Mouse (Mus musculus): ENCODE measurements around the gene Gtpbp3. TPM values are rescaled to one million over a fixed set of nuclear protein-coding genes. Genes with fewer than 3 reads are reported as not detected.
A peak's percentile ranks its signal among the peaks of the same experiment; 100 is the strongest.

Gene Gtpbp3
- polyA plus RNA-seq, 1 experiment = 56.8 TPM

- TF ChIP-seq CTCF (IDR thresholded peaks at IDR 0.05; ENCODE audit: borderline replicate concordance, control insufficient read depth, extremely low read depth, insufficient read depth, low read length, poor library complexity) = 0 out of 2 replicates have a peak, but pooled peaks have one; percentile 34
- no peak for TF ChIP-seq POLR2A (IDR thresholded peaks at IDR 0.05; ENCODE audit: control insufficient read depth, extremely low read depth, insufficient read depth, low read length, poor library complexity)
- peak overlapping the region; percentile 1; the same call in 1 of the 2 replicates for H3K27ac ChIP-seq (ENCODE audit: control insufficient read depth, insufficient read depth, low read length)
- 0 out of 2 replicates have a peak overlapping the region, but pooled peaks have one; percentile 25 for H3K4me3 ChIP-seq (ENCODE audit: control insufficient read depth, insufficient read depth, low read length)
Observed at GRCm38 (mm10) chr8:71535663-71536062, 47.8 kb downstream of the Gtpbp3 start.

GRCm38 (mm10) chr8:71537028-71537867 is 49.3 kb downstream of the Gtpbp3 start, which contains the start of gene Bst2:
TSS of gene Bst2 (minus strand) at chr8:71537456.
- WGBS = 1% methylated on average over 37 of the region's 37 CpGs
- H3K27me3 ChIP-seq (ENCODE audit: control insufficient read depth, insufficient read depth, low read length) = no peaks in the 10 kb centered on the region
- peak; percentile 92 for DNase-seq
- no peaks in the 10 kb centered on the region for H3K36me3 ChIP-seq (ENCODE audit: control insufficient read depth, insufficient read depth, low read length)
- peak within 1 kb of the TSS; percentile 76 for H3K27ac ChIP-seq (ENCODE audit: control insufficient read depth, insufficient read depth, low read length)
- H3K4me1 ChIP-seq (replicated peaks; ENCODE audit: control insufficient read depth, insufficient read depth, low read length) = peaks cover 28% of the 10 kb centered on the region
- TF ChIP-seq CTCF (IDR thresholded peaks at IDR 0.05; ENCODE audit: borderline replicate concordance, control insufficient read depth, extremely low read depth, insufficient read depth, low read length, poor library complexity) = no peak
- TF ChIP-seq POLR2A (IDR thresholded peaks at IDR 0.05; ENCODE audit: control insufficient read depth, extremely low read depth, insufficient read depth, low read length, poor library complexity) = no peak
- H3K4me3 ChIP-seq (ENCODE audit: control insufficient read depth, insufficient read depth, low read length) = peak within 1 kb of the TSS; percentile 99

More at GRCm38 (mm10) chr8:71535663-71536062, 47.8 kb downstream of the Gtpbp3 start:
- peak; percentile 60 for DNase-seq
- WGBS = 7% methylated on average over 5 of the region's 5 CpGs
- peaks cover 28% of the 10 kb centered on the region for H3K4me1 ChIP-seq (replicated peaks; ENCODE audit: control insufficient read depth, insufficient read depth, low read length)
- H3K36me3 ChIP-seq (ENCODE audit: control insufficient read depth, insufficient read depth, low read length) = no peaks in the 10 kb centered on the region
- H3K27me3 ChIP-seq (ENCODE audit: control insufficient read depth, insufficient read depth, low read length) = no peaks in the 10 kb centered on the region

- no peaks in the 10 kb centered on the region for H3K36me3 ChIP-seq (ENCODE audit: control insufficient read depth, insufficient read depth, low read length)
- H3K27me3 ChIP-seq (ENCODE audit: control insufficient read depth, insufficient read depth, low read length) = no peaks in the 10 kb centered on the region
- TF ChIP-seq CTCF (IDR thresholded peaks at IDR 0.05; ENCODE audit: borderline replicate concordance, control insufficient read depth, extremely low read depth, insufficient read depth, low read length, poor library complexity) = 0 out of 2 replicates have a peak, but pooled peaks have one; percentile 22
- TF ChIP-seq POLR2A (IDR thresholded peaks at IDR 0.05; ENCODE audit: control insufficient read depth, extremely low read depth, insufficient read depth, low read length, poor library complexity) = no peak
- WGBS = under 1% methylated on average over 55 of the region's 55 CpGs
- peak within 1 kb of the TSS; percentile 76 for H3K4me3 ChIP-seq (ENCODE audit: control insufficient read depth, insufficient read depth, low read length)
- peaks cover 27% of the 10 kb centered on the region for H3K4me1 ChIP-seq (replicated peaks; ENCODE audit: control insufficient read depth, insufficient read depth, low read length)
- DNase-seq = peak; percentile 93
- H3K27ac ChIP-seq (ENCODE audit: control insufficient read depth, insufficient read depth, low read length) = no peak within 1 kb of the TSS
Observed at GRCm38 (mm10) chr8:71542632-71543343, 54.9 kb downstream of the Gtpbp3 start, which contains the start of gene Mvb12a. TSS of gene Mvb12a (plus strand) at chr8:71542922.

GRCm38 (mm10) chr8:71543755-71544154 is 55.9 kb downstream of the Gtpbp3 start:
- no peak for TF ChIP-seq CTCF (IDR thresholded peaks at IDR 0.05; ENCODE audit: borderline replicate concordance, control insufficient read depth, extremely low read depth, insufficient read depth, low read length, poor library complexity)
- TF ChIP-seq POLR2A (IDR thresholded peaks at IDR 0.05; ENCODE audit: control insufficient read depth, extremely low read depth, insufficient read depth, low read length, poor library complexity) = no peak
- Histone ChIP-seq H3K27me3 (ENCODE audit: control insufficient read depth, insufficient read depth, low read length) (no peaks in the 10 kb centered on the region), H3K4me3 (ENCODE audit: control insufficient read depth, insufficient read depth, low read length) (no peak overlapping the region), H3K4me1 (replicated peaks; ENCODE audit: control insufficient read depth, insufficient read depth, low read length) (peaks cover 29% of the 10 kb centered on the region), H3K27ac (ENCODE audit: control insufficient read depth, insufficient read depth, low read length) (no peak overlapping the region), H3K36me3 (ENCODE audit: control insufficient read depth, insufficient read depth, low read length) (no peaks in the 10 kb centered on the region)
- WGBS = 95% methylated on average over 9 of the region's 9 CpGs
- DNase-seq = no peak

GRCm38 (mm10) chr8:71545053-71545452 is 57.1 kb downstream of the Gtpbp3 start:
- TF ChIP-seq POLR2A (IDR thresholded peaks at IDR 0.05; ENCODE audit: control insufficient read depth, extremely low read depth, insufficient read depth, low read length, poor library complexity) = no peak
- TF ChIP-seq CTCF (IDR thresholded peaks at IDR 0.05; ENCODE audit: borderline replicate concordance, control insufficient read depth, extremely low read depth, insufficient read depth, low read length, poor library complexity) = no peak
- no peaks in the 10 kb centered on the region for H3K27me3 ChIP-seq (ENCODE audit: control insufficient read depth, insufficient read depth, low read length)
- no peak overlapping the region for H3K4me3 ChIP-seq (ENCODE audit: control insufficient read depth, insufficient read depth, low read length)
- no peak for DNase-seq
- H3K36me3 ChIP-seq (ENCODE audit: control insufficient read depth, insufficient read depth, low read length) = no peaks in the 10 kb centered on the region
- WGBS = 94% methylated on average over 11 of the region's 11 CpGs
- H3K4me1 ChIP-seq (replicated peaks; ENCODE audit: control insufficient read depth, insufficient read depth, low read length) = peaks cover 31% of the 10 kb centered on the region
- no peak overlapping the region for H3K27ac ChIP-seq (ENCODE audit: control insufficient read depth, insufficient read depth, low read length)

GRCm38 (mm10) chr8:71547590-71547989 is 59.7 kb downstream of the Gtpbp3 start:
- Histone ChIP-seq H3K27ac (ENCODE audit: control insufficient read depth, insufficient read depth, low read length) (peak overlapping the region; percentile 39; the same call in 1 of the 2 replicates), H3K27me3 (ENCODE audit: control insufficient read depth, insufficient read depth, low read length) (no peaks in the 10 kb centered on the region), H3K36me3 (ENCODE audit: control insufficient read depth, insufficient read depth, low read length) (no peaks in the 10 kb centered on the region), H3K4me3 (ENCODE audit: control insufficient read depth, insufficient read depth, low read length) (no peak overlapping the region), H3K4me1 (replicated peaks; ENCODE audit: control insufficient read depth, insufficient read depth, low read length) (peaks cover 40% of the 10 kb centered on the region)
- TF ChIP-seq POLR2A (IDR thresholded peaks at IDR 0.05; ENCODE audit: control insufficient read depth, extremely low read depth, insufficient read depth, low read length, poor library complexity) (no peak), CTCF (IDR thresholded peaks at IDR 0.05; ENCODE audit: borderline replicate concordance, control insufficient read depth, extremely low read depth, insufficient read depth, low read length, poor library complexity) (no peak)
- WGBS = 33% methylated on average over 7 of the region's 7 CpGs
- peak; percentile 71 for DNase-seq

Other genes with a start within 250 kb of the Gtpbp3 start
- gene Myo9b, start 215.4 kb upstream of the Gtpbp3 start, polyA plus RNA-seq (2012; rRNA removed) = 82.5 and 90.7 TPM in 2 replicates
- gene Haus8, start 215.2 kb upstream of the Gtpbp3 start, polyA plus RNA-seq (2012; rRNA removed) = 17.7 and 18.5 TPM in 2 replicates
- gene Use1, start 121.3 kb upstream of the Gtpbp3 start, polyA plus RNA-seq (2012; rRNA removed) = 133 and 156 TPM in 2 replicates
- 34.9 and 36.1 TPM in 2 replicates for gene Ocel1, start 116.8 kb upstream of the Gtpbp3 start, polyA plus RNA-seq (2012; rRNA removed)
- 71.2 and 71.5 TPM in 2 replicates for gene Nr2f6, start 106.1 kb upstream of the Gtpbp3 start, polyA plus RNA-seq (2012; rRNA removed)
- gene Ushbp1, start 92.3 kb upstream of the Gtpbp3 start, polyA plus RNA-seq (2012; rRNA removed) = 9.9 and 13.6 TPM in 2 replicates
- 219 and 225 TPM in 2 replicates for gene Babam1, start 91.2 kb upstream of the Gtpbp3 start, polyA plus RNA-seq (2012; rRNA removed)
- 60.0 and 72.6 TPM in 2 replicates for gene Ankle1, start 82.1 kb upstream of the Gtpbp3 start, polyA plus RNA-seq (2012; rRNA removed)
- 282 and 336 TPM in 2 replicates for gene Abhd8, start 24.4 kb upstream of the Gtpbp3 start, polyA plus RNA-seq (2012; rRNA removed)
- gene Mrpl34, start 23.1 kb upstream of the Gtpbp3 start, polyA plus RNA-seq (2012; rRNA removed) = 119 and 125 TPM in 2 replicates
- 201 and 216 TPM in 2 replicates for gene Dda1, start 18.9 kb upstream of the Gtpbp3 start, polyA plus RNA-seq (2012; rRNA removed)
- gene Ano8, start 2.1 kb upstream of the Gtpbp3 start, polyA plus RNA-seq (2012; rRNA removed) = 34.8 and 40.7 TPM in 2 replicates
- 59.2 and 62.6 TPM in 2 replicates for gene Plvap, start 23.6 kb downstream of the Gtpbp3 start, polyA plus RNA-seq (2012; rRNA removed)
- 0.09 and 0.11 TPM in 2 replicates for gene Ccdc194, start 37.6 kb downstream of the Gtpbp3 start, polyA plus RNA-seq (2012; rRNA removed)
- gene Bst2, start 49.4 kb downstream of the Gtpbp3 start, polyA plus RNA-seq (2012; rRNA removed) = 457 and 474 TPM in 2 replicates
- gene Mvb12a, start 54.8 kb downstream of the Gtpbp3 start, polyA plus RNA-seq (2012; rRNA removed) = 166 and 182 TPM in 2 replicates
- 15.5 and 17.2 TPM in 2 replicates for gene Tmem221, start 70.8 kb downstream of the Gtpbp3 start, polyA plus RNA-seq (2012; rRNA removed)
- gene Nxnl1, start 78.5 kb downstream of the Gtpbp3 start, polyA plus RNA-seq (2012; rRNA removed) = 0.05 and 0.06 TPM in 2 replicates
- 174 and 176 TPM in 2 replicates for gene Slc27a1, start 80.8 kb downstream of the Gtpbp3 start, polyA plus RNA-seq (2012; rRNA removed)
- 280 and 369 TPM in 2 replicates for gene Pgls, start 104.1 kb downstream of the Gtpbp3 start, polyA plus RNA-seq (2012; rRNA removed)
- gene Fam129c, start 109.5 kb downstream of the Gtpbp3 start, polyA plus RNA-seq (2012; rRNA removed) = 23.9 and 28.4 TPM in 2 replicates
- gene Colgalt1, start 122.9 kb downstream of the Gtpbp3 start, polyA plus RNA-seq (2012; rRNA removed) = 134 and 158 TPM in 2 replicates
- 1.6 and 2.0 TPM in 2 replicates for gene Unc13a, start 183.7 kb downstream of the Gtpbp3 start, polyA plus RNA-seq (2012; rRNA removed)
- 68.0 and 77.5 TPM in 2 replicates for gene Jak3, start 188.2 kb downstream of the Gtpbp3 start, polyA plus RNA-seq (2012; rRNA removed)
- gene Insl3, start 201.1 kb downstream of the Gtpbp3 start, polyA plus RNA-seq (2012; rRNA removed) = 42.6 and 56.8 TPM in 2 replicates
- gene B3gnt3, start 213.7 kb downstream of the Gtpbp3 start, polyA plus RNA-seq (2012; rRNA removed) = 6.3 and 6.9 TPM in 2 replicates
- 767 and 809 TPM in 2 replicates for gene Fcho1, start 237.6 kb downstream of the Gtpbp3 start, polyA plus RNA-seq (2012; rRNA removed)